Mouse (Mus musculus): ENCODE measurements at regions not wholly inside any gene's neighbourhood (a gene's known extent, or its start where the extent isn't known, plus 50 kb on each side); places are given as distances from the start of the nearest gene placed in this dataset.

DNA sequence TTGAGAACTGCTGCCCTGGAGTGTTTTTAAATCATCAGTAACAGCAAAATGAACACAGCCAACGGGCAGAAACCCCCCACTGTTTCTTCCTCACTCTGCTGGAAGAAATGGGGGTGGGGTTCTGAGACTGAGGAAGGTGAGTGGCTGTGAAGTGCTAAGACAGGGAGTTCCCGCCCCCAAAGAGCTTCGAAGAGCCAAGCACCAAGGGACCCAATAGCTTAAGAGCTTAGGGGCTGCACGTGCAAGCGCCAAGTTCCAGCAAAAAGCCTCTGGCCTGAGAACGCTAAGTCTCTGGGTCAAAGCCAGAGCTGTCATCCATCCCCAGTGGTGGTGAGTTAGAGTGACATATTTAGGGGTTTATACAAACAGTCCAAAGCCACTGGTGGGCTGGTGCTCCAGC is 55.1 kb upstream of the Pcbd1 start:
- no peak for DNase-seq

DNA sequence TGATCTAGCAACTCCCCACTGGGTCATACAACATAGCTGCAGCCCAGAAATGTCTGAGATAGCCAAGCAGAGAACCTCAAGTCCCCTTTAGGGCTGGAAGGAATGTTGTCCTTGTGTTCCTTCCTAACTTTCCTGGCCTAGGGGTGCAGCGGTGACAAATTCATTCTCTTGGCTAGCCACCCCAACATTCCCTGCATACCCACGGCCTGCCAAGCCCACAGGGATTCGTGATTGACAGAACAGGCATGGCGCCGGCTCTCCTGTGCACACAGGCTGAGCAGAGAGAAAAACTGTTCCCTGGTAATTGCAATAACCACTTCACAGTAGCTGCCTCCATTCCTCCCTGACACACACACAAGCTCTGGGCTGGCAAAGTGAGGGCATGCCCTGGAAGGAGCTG is 60.5 kb upstream of the Pcbd1 start:
- DNase-seq, result no peak

DNA sequence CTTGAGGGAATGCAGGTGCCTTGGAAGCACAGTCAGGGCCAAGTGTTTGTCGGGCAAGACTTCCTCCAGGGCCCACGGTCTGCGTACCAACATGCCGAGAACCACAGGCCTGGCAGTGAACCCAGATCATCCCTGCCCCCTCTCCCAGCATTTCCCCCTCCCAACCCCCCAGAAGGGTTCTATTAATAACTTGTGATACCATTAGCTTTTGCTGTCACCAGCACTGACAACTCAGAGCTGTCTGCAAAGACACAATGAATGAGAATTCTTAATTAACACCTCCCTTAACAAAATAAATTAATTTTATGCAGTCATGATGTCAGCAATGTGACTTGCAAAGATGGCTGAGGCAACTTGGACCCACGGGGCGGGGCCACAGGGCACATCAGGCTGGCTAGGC is 61.9 kb upstream of the Pcbd1 start:
- no peak for DNase-seq

DNA sequence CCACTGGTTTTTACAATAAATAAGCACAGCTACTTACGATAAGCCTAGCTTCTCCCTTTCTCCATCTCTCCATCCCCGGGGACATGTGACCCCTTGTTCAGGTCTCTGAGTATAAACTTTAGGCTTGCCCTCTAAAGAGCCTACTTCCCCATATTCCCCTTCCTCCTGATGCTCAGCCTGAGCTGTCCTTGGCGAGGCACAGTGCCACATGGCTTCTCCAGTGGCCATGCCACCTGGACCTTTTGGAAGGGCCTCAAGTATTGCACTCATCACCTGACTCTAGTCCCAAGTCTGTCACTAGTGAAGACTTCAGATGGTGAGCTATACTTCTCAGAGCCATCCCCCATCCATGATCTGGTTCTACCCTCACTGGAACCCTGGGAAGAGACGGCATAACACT is 64.1 kb upstream of the Pcbd1 start:
- DNase-seq, result no peak

DNA sequence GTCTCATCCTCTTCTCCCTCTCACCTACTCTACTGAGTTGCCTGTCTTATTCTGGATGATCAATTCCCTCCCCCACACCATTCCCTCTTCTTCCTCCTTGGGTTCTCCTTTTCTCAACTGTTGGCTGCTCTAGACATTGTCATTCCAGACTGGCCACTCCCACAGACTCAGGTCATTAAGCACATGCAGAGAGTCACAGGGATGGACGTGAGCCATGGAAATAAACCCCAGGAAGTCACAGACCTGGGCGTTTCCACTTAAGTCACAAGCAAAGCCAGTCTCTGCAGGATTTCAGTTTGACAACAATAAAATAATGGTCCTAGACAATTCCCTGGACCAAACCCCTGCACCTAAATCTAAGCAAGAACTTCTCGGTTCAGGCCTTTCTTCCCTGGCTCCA is 65.0 kb upstream of the Pcbd1 start:
- DNase-seq, result no peak

DNA sequence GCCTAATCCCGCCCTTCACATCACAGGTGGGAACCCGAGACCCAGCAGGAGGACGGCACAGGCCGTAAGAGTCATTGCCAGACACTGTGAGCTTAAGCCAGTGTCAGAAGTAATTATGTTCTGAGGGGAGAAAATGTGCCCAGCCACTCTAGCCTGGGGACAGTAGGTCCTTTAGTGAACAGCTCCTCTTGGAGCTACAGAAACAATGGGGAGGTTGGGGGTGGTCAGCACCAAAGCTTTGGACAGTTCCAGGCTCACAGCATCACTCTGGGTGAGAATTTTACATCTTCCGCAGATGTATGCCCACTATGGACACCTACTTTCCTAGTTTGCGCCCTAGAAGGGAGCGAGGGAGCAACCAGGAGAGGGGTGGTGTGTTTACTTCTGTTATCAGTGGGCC is 65.7 kb upstream of the Pcbd1 start:
- no peak for DNase-seq

DNA sequence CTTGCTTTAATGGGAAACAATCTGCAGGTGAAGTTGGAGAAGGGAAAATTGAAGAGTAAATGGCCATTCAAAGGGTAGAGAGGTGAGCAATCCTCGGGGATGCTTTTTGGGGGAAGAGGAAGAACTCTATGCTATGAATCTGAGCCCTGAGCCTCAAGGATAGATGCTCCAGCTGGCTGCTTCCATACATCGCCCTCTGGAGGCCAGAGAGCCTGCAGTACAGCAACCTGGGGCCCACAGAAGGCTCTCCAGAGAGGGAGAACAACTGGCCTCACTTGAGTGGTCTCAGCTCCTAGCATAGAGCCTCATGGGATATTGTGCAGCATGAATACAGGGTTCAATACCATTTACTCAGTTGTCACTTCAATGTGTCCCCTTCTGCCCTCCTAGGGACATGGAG is 69.6 kb upstream of the Pcbd1 start:
- no peak for DNase-seq

DNA sequence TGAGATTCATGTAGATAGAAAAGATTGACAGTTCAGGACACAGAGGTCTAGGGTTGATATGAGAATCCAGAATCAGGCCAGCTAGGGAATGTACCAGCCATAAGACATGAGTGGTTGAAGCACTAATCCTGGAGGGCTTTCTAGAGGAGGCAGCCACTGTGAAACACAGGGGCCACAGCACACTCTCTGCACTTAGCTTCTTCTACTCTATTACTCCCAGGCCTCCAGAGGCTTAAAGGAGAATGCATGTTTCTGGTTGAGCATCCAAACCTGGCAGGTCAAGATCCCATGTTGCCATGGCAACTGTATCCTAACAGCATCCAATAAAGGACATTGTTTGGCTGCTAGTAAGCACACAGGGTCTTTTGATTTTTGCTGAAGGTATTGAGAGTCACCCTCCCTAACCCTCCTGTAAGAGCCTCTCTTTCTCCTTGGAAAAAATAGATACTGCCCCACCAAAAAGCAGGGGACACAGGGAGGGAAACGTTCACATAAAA is 76.9 kb upstream of the Pcbd1 start:
- no peak for DNase-seq

DNA sequence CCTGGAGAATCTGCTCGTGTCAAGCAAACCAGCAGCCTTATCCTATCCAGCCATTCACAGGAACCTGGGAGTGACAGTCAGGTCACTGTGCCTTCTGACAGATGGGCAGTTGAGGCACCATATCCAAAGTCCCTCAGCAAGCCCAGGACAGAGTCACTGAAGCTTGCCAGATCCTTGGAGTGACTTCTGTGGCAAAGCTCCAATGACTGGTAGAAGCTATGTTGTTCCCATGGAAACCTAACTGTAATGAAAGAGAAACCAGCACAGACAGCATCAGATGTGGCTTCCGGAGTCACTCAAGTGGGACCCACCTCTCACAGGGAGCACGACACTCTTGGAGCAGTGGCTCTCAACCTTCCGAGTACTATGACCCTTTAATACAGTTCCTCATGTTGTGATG is 78.4 kb upstream of the Pcbd1 start:
- no peak for DNase-seq

DNA sequence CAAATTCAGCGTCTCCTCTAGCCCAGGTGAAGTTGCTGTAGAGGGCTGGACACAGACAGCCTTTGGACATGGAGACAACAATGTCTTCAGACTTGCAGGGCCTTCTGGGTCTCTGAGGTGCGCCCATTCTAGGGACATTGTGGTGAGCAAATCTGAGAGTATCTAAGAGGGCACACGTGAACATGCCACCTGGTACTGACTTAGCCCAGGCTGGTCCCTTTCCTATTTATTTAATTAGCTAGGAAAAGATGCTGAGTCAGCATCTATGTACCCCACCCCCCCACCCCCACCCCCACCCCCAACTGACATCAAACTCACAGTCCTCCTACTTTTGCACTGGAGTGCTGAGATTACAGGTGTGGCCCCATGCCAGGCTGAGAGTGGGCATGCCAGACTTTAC is 81.7 kb upstream of the Pcbd1 start:
- DNase-seq, result no peak

DNA sequence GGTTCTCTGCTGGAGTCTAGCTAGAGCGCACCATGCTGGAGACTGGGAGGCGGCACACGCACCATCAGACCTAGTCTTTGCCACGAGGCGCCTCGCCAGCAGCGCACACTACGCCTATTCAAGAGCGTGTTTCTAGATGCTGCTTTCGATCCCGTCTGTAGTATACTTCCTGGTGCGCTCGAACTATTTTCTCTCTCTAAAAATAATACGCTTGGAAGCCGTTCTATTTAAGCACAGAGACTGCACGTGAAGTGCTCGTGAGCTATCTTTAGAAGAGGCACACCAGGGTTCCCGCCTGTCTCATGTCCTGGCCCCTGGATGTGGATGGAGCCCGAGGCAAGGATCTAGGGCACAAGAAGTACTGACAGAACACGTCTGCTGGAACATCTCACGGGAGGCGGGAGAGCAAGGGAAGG is 87.4 kb upstream of the Pcbd1 start:
- DNase-seq, result no peak

DNA sequence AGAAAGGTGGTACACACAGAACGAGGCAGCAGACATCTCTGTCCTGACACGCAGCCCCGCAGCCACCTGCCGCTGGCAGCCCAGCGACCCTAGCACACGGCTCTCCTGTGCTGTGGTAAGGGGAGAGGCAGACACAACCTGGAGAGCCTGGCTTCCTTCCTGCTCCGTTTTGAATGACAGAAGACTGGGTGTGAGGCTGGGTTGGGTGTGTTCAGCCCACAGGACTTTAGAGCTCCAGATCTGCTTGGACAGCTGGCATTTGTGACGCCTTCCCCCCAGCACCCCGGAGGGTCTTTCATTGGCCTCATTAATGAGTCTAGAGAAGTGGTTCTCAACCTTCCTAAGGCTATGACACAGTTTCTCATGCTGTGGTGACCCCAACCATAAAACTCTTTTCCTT is 91.7 kb upstream of the Pcbd1 start:
- DNase-seq, result no peak

DNA sequence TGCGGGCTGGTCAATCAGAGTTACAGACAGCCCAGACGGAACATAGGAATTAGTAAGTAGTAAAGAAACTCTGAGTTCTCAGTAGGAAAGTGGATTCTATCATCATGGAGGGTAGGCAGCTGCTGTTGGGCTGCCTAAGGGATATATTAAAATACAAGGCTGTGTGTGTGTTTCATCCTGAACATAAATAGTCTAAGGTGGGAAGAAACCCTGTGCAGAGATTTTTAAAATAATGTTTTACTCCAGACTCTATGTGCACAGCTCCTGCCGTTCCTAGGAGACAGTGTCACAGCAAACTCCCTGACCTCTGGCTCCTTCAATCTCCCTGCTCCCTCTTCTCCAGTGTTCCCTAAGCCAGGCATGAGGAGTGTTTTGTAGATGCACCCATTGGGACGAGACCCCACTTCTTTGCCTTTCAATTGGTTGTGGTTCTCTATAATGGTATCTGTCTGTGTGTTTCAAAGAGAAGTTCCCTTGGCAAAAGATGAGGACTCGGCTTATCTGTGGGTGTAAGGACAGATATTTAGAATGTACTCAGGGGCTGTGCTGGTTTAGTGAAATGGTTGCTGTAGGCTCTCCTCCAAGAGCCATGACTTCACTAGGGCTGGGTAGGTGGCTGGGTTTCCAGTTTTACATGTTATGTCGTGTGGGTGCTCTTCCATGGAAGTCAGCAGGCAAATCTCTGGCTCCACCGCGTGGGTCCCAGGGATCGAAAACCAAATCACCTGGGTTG is 93.1 kb upstream of the Pcbd1 start:
- no peak for DNase-seq

DNA sequence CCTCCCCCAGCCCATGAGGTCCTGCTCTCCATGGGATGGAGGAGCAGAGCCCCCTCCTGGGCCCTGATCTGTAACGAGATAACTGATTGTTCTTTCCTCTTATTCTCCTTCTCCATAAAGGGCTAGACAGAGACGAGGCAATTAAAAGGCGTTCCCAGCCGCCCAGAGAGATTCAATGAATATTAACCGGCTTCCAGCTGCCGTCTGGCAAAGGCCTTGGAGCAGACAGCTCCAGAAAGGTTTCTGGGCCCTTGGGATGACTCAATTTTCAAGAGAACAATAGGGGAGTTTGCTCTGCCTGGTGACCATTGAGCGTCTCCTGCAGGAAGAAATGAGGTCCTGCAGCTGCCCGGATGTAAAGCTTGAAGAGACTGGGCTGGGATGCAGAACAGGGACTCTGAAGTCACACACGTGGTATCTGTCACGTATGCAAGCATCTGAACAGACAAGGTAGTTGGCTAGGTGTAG is 104.0 kb upstream of the Pcbd1 start:
- DNase-seq, result no peak

DNA sequence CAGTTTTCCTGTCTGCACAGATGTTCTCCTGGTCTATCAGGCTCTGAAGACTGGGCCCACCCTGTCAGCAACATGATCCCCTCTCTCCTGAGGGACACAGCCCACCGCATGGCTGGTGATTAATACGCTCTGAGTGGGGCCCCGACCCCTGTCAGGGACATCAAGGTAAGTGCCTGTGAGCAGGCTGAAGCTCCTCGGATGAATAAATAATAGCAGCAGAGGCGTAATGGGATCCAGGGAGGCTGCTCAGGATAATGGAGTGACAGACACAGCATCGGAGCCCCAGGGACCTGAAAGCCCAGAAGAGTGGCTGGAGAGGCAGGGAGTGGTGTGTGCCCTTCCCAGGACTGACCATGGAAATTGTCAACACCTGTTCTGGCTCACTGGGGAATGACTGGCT is 107.4 kb upstream of the Pcbd1 start:
- DNase-seq, result no peak

DNA sequence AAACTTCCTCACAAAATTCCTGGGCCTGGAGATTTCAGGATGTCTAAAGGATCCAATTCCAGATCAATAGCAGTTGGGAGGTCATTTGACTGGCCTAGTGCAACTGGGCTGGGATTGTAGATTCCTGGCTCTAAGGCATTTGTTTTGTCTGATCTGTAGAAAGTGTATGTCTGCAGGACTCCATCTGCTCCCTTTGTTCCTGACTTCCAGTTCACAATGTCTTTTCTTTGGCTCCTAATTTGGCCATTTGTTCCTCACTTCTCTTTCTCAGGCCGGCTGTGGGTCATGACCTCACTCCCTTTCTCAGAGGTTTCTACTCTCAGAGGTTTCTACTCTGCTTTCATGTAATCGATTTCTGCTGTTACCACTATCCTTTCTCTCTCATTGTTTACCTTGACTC is 115.5 kb upstream of the Pcbd1 start:
- no peak for DNase-seq

DNA sequence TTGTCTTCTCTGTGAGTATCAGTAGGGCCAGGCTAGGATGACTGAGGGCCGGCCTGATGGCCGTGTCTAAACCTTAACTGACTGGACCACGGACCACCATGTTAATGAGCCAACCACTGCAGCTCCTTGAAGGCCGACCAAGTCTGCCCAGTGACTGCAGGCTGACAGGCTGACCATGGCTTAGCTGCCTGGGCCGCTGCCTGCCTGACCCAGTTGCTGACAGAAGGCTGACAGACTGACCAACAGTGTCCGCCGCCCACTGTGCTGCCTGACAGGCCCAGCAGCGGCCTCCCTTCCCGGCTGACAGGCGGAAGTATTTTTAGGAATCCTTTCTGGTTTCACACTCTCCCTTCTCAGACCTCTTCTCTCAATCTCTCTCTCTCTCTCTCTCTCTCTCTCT is 124.3 kb upstream of the Pcbd1 start:
- no peak for DNase-seq

DNA sequence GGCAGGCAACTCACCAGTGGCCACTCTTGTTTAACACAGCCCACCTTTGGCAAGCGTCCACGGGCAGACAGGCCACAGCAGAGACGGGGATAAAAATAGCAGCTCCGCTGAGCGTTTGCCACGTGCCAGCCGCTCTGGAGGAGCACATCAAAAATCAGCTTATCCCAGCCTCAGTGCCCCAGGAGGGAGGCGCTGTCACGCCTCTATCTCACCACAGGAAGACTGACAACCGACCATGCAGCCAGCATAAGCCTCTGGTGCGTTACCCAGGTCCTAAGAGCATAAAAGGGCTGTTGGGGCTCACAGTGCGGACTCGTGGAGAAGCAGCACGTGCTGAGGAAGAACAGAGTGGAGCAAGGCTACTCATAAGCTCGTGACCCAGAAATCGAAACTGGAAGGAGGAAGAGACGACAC is 126.4 kb upstream of the Unc5b start:
- DNase-seq, result peak; percentile 2

DNA sequence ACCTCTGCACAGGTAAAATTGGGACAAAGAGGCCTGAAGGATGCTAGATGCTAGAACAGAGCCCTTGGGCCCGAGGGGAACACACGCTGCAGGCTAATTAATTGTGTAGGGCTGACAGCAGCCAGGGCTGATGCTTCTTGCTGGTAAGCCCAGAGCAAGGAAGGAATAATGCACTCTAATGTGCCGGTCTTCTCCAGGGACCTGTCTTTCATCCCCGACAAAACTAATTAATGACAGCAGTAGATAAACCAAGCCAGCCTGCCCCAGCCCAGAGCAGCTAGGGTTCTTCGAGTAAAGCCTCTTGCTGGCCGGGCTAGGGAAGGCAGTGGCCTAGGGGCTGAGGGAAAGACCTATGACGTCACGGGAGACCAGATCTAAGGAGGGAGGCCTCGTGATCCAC is 124.1 kb upstream of the Unc5b start:
- DNase-seq, result no peak

DNA sequence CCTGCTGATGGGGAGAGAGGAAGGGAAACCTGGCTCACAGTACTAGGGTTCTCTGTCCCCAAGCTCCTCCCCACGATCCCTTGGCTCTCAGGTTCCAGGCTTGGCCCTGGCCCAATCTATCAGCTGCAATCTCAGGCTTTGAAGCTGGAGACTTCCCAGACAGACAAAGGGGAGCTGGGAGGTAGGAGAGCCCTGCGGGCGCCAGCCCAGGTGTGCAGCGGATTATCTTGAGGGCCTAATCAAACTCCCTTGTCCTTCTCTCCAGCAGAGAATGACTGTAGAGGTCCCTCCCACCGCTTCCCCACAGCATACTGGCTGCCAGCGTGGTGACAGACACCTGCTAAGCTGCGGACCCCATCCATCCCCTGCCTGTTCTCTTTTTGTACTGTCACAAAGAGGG is 121.1 kb upstream of the Unc5b start:
- no peak for DNase-seq

DNA sequence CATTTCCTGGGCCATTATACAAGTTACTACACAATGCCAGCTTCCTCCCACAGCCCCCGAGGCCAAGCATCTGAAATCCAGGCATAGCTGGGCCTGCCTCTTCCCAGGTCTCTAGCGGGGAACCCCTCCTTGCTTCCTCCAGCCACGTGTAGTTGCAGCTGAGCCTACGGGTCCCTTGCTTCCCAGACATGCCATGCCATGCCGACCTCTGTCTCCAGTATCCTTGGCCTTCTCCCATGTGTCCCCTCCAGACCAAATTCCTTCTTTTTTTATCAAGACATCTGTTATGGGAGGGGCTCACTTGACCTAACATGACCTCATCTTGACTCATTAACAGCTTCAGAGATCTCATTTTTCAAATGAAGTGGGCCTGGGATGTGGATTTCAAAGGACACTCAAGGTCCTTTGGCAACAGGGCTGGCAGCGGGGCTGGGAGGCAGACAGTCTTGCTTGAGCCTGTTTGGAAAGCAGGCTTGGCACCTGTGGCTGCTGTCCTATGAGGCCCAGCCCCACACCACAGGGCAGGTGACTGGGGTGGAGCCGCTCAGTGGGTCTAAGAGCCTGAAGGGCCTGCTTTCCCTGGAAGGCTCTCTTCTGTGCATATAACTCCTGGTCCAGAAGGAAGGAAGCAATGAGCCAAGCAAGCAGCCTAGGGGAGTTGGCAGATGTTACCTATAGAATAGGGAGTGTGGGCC is 117.7 kb upstream of the Unc5b start:
- no peak for DNase-seq

DNA sequence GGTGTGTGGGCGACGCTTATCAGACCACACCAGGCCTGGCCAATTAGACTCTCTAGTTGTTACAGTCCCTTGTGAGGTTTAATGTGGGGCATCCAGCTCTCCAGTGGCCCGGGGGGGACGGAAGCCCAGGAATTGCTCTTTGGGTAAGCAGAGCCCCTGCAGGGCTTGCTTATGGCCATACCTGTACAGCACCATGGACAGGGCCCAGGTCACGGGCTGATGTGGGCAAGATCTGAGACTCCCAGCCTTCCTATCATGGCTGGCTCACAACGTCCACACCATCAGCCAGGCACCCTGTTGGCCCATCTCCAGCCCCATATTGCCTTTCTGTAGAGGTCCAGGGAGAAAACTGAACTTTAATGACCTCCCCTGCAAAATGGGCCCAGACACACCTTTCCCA is 111.7 kb upstream of the Unc5b start:
- DNase-seq, result no peak

DNA sequence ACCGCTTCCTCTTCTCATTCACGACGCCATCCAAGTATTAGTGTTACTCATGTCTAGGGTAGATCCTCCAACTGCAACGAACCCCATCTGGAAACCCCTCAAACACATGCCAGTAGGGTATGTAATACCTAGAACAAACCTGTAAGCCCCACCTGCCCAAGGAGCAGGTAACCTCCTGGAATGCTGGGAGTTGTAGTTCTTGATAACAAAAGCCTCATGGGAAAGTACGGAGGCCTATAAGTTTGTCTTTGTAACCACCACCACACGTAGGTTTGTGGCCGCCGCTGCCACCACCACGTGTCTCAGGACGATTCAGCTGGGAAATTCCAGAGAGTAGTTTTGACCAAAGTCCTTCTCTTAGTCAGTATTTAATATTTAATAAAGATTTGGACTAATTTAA is 107.4 kb upstream of the Unc5b start:
- DNase-seq, result no peak

DNA sequence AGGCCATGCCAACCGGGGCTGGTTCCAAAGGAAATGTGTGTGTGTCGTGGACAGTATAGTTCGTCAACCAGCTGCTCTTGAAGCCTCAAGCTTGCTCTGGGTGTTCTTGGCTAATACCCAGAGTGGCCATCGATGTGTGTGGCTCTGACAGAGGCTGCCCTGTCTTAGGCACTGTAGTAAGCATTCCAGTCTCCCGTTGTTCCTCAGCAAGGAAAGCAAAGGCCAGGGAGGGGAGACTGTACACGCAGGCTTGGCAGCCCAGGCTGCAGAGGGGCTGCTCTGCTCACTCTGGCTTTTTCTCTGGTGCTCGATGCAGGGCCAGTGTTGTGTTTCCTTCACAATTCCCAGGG is 106.1 kb upstream of the Unc5b start:
- no peak for DNase-seq
